Mouse (Mus musculus): ENCODE measurements around the gene 1810009A15Rik. TPM values are rescaled to one million over a fixed set of nuclear protein-coding genes. Genes with fewer than 3 reads are reported as not detected.

1810009A15Rik gene
- polyA plus RNA-seq, 1 experiment from 2014 or later: 86.6 TPM

DNA sequence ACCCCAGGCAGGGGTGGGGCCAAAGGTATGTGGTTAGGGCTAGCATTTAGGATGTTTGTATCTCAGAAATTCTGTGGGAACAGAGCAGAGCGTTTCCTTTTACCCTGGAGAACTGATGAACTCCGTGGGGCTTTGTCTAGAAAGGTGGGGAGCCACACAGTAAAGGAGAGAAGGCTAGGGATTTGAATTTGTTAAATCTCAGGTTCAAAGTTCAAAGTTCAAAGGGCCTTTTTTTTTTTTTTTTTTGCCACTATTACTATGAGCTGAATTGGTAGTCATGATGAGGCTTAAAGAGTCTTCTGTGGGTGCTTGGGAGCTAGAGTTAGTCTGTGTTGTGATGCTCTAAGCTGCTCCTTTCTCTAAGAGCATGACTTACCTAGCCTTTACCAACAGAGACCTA lies 48.1 kb downstream of the 1810009A15Rik start:
- Histone ChIP-seq H3K9ac (ENCODE audit: low read depth, low read length) (no peak overlapping the region), H3K27me3 (replicated peaks; ENCODE audit: control insufficient read depth, insufficient read depth, low read length) (no peaks in the 10 kb centered on the region), H3K4me1 (ENCODE audit: control insufficient read depth, insufficient read depth, low read length) (peaks cover 7% of the 10 kb centered on the region; the same call in 1 of the 2 replicates), H3K36me3 (ENCODE audit: control insufficient read depth, insufficient read depth, low read length) (peaks cover 68% of the 10 kb centered on the region), H3K4me3 (ENCODE audit: low read depth, low read length) (no peak overlapping the region), H3K27ac (replicated peaks; ENCODE audit: low read depth, low read length) (no peak overlapping the region), H3K4me2 (ENCODE audit: low read depth, low read length) (no peak overlapping the region), H3K9me3 (ENCODE audit: control insufficient read depth, low read length) (no peaks in the 10 kb centered on the region)
- ATAC-seq (ENCODE audit: low read depth) (no peak), DNase-seq (ENCODE audit: low spot score) (no peak)
- WGBS: 89% methylated on average over 2 of the region's 2 CpGs

Small RNA genes within 50 kb of the gene (microRNA-seq; reads per million reads assigned to microRNA genes)
- gene Mir5136 (ENCODE audit: borderline number of aligned reads): not detected

Other genes with a start within 250 kb of the 1810009A15Rik start
- 0.35 and 0.45 TPM in 2 replicates for gene Chrm1, start 225.1 kb upstream of the 1810009A15Rik start, polyA plus RNA-seq (2014; fragmentation: Nextera tagmentation; extraction: Ambion mirVana)
- 100 and 107 TPM in 2 replicates for gene Slc3a2, start 165.5 kb upstream of the 1810009A15Rik start, polyA plus RNA-seq (2014; fragmentation: Nextera tagmentation; extraction: Ambion mirVana)
- gene Wdr74, start 153.0 kb upstream of the 1810009A15Rik start, polyA plus RNA-seq (2014; fragmentation: Nextera tagmentation; extraction: Ambion mirVana): 76.6 and 80.1 TPM in 2 replicates
- 0.85 and 1.9 TPM in 2 replicates for gene 1700092M07Rik, start 148.1 kb upstream of the 1810009A15Rik start, polyA plus RNA-seq (2014; fragmentation: Nextera tagmentation; extraction: Ambion mirVana)
- gene Stx5a, start 147.4 kb upstream of the 1810009A15Rik start, polyA plus RNA-seq (2014; fragmentation: Nextera tagmentation; extraction: Ambion mirVana): 140 and 142 TPM in 2 replicates
- gene Nxf1, start 131.8 kb upstream of the 1810009A15Rik start, polyA plus RNA-seq (2014; fragmentation: Nextera tagmentation; extraction: Ambion mirVana): 152 and 171 TPM in 2 replicates
- gene Tmem223, start 117.9 kb upstream of the 1810009A15Rik start, polyA plus RNA-seq (2014; fragmentation: Nextera tagmentation; extraction: Ambion mirVana): 173 and 194 TPM in 2 replicates
- 74.9 and 90.3 TPM in 2 replicates for gene Tmem179b, start 114.4 kb upstream of the 1810009A15Rik start, polyA plus RNA-seq (2014; fragmentation: Nextera tagmentation; extraction: Ambion mirVana)
- 16.5 and 18.1 TPM in 2 replicates for gene Taf6l, start 102.4 kb upstream of the 1810009A15Rik start, polyA plus RNA-seq (2014; fragmentation: Nextera tagmentation; extraction: Ambion mirVana)
- gene Polr2g, start 90.3 kb upstream of the 1810009A15Rik start, polyA plus RNA-seq (2014; fragmentation: Nextera tagmentation; extraction: Ambion mirVana): 151 and 157 TPM in 2 replicates
- 5.2 and 5.5 TPM in 2 replicates for gene Zbtb3, start 86.3 kb upstream of the 1810009A15Rik start, polyA plus RNA-seq (2014; fragmentation: Nextera tagmentation; extraction: Ambion mirVana)
- gene Ttc9c, start 69.5 kb upstream of the 1810009A15Rik start, polyA plus RNA-seq (2014; fragmentation: Nextera tagmentation; extraction: Ambion mirVana): 38.4 and 40.8 TPM in 2 replicates
- 7.8 and 9.2 TPM in 2 replicates for gene Hnrnpul2, start 68.8 kb upstream of the 1810009A15Rik start, polyA plus RNA-seq (2014; fragmentation: Nextera tagmentation; extraction: Ambion mirVana)
- not detected in 2 replicates for gene AC129217.1, start 59.1 kb upstream of the 1810009A15Rik start, polyA plus RNA-seq (2014; fragmentation: Nextera tagmentation; extraction: Ambion mirVana)
- 44.9 and 47.3 TPM in 2 replicates for gene Bscl2, start 51.4 kb upstream of the 1810009A15Rik start, polyA plus RNA-seq (2014; fragmentation: Nextera tagmentation; extraction: Ambion mirVana)
- 22.2 and 24.6 TPM in 2 replicates for gene Gng3, start 49.7 kb upstream of the 1810009A15Rik start, polyA plus RNA-seq (2014; fragmentation: Nextera tagmentation; extraction: Ambion mirVana)
- 1.6 and 2.4 TPM in 2 replicates for gene Lrrn4cl, start 38.1 kb upstream of the 1810009A15Rik start, polyA plus RNA-seq (2014; fragmentation: Nextera tagmentation; extraction: Ambion mirVana)
- 144 and 149 TPM in 2 replicates for gene Ubxn1, start 17.4 kb upstream of the 1810009A15Rik start, polyA plus RNA-seq (2014; fragmentation: Nextera tagmentation; extraction: Ambion mirVana)
- gene Uqcc3, start 7.9 kb upstream of the 1810009A15Rik start, polyA plus RNA-seq (2014; fragmentation: Nextera tagmentation; extraction: Ambion mirVana): 53.8 and 57.5 TPM in 2 replicates
- gene Lbhd1, start 5.1 kb upstream of the 1810009A15Rik start, polyA plus RNA-seq (2014; fragmentation: Nextera tagmentation; extraction: Ambion mirVana): 60.2 and 68.8 TPM in 2 replicates
- not detected in 2 replicates for gene Gm49403, start 4.9 kb upstream of the 1810009A15Rik start, polyA plus RNA-seq (2014; fragmentation: Nextera tagmentation; extraction: Ambion mirVana)
- not detected in 2 replicates for gene Gm49416, start 73 bp downstream of the 1810009A15Rik start, polyA plus RNA-seq (2014; fragmentation: Nextera tagmentation; extraction: Ambion mirVana)
- 34.8 and 35.1 TPM in 2 replicates for gene Ints5, start 4.2 kb downstream of the 1810009A15Rik start, polyA plus RNA-seq (2014; fragmentation: Nextera tagmentation; extraction: Ambion mirVana)
- gene Ganab, start 9.2 kb downstream of the 1810009A15Rik start, polyA plus RNA-seq (2014; fragmentation: Nextera tagmentation; extraction: Ambion mirVana): 99.2 and 103 TPM in 2 replicates
- 42.3 and 42.4 TPM in 2 replicates for gene B3gat3, start 31.5 kb downstream of the 1810009A15Rik start, polyA plus RNA-seq (2014; fragmentation: Nextera tagmentation; extraction: Ambion mirVana)
- 2.2 and 2.5 TPM in 2 replicates for gene Rom1, start 40.5 kb downstream of the 1810009A15Rik start, polyA plus RNA-seq (2014; fragmentation: Nextera tagmentation; extraction: Ambion mirVana)
- gene Eml3, start 40.7 kb downstream of the 1810009A15Rik start, polyA plus RNA-seq (2014; fragmentation: Nextera tagmentation; extraction: Ambion mirVana): 18.2 and 20.4 TPM in 2 replicates
- gene Mta2, start 53.0 kb downstream of the 1810009A15Rik start, polyA plus RNA-seq (2014; fragmentation: Nextera tagmentation; extraction: Ambion mirVana): 39.7 and 43.6 TPM in 2 replicates
- 24.7 and 27.8 TPM in 2 replicates for gene Tut1, start 65.0 kb downstream of the 1810009A15Rik start, polyA plus RNA-seq (2014; fragmentation: Nextera tagmentation; extraction: Ambion mirVana)
- 469 and 503 TPM in 2 replicates for gene Eef1g, start 78.2 kb downstream of the 1810009A15Rik start, polyA plus RNA-seq (2014; fragmentation: Nextera tagmentation; extraction: Ambion mirVana)
- gene Ahnak, start 100.4 kb downstream of the 1810009A15Rik start, polyA plus RNA-seq (2014; fragmentation: Nextera tagmentation; extraction: Ambion mirVana): 44.8 and 57.6 TPM in 2 replicates
- gene Scgb1a1, start 199.1 kb downstream of the 1810009A15Rik start, polyA plus RNA-seq (2014; fragmentation: Nextera tagmentation; extraction: Ambion mirVana): not detected in 2 replicates
- gene Asrgl1, start 246.8 kb downstream of the 1810009A15Rik start, polyA plus RNA-seq (2014; fragmentation: Nextera tagmentation; extraction: Ambion mirVana): 10.8 and 13.7 TPM in 2 replicates

Measured in embryonic facial prominence, embryonic 14.5 days (tissue).